Mouse (Mus musculus) kidney, adult 2 months (tissue): Measurements from ENCODE around the gene Qprt.

ENCODE experiments used
- CTCF ChIP-seq: fragments of 200-500 bp; conservative IDR thresholded peaks from 2 replicates; pipeline ENCODE4 v1.5.1; 2011; ENCODE audit warnings: low read depth, mild to moderate bottlenecking, control low read depth, low read length, moderate library complexity, mixed read lengths; ENCODE audit not compliant: insufficient read depth, insufficient read length
- POLR2A ChIP-seq: fragments of 200-500 bp; IDR thresholded peaks from one replicate; pipeline ENCODE4 v1.6.1; 2011; ENCODE audit warnings: low read depth, low read length, control low read depth

DNA sequence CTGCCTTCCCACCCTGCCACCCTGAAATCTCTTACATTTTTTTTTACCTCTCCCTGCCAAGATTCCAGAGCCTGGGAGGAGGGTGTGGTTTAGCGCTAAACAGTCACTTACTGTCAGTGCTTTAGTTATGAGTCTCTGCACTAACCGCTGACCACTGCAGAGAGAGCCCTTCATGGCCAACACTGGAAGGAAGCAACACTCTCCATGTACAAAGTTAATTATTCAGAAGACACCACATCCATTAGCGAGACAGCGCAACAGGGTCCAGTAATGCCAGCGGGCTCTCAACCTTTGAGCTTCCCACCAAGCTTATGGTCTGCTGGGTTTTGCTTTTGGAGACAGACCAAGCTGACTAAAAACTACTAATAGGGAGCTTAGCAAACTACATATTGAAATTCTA, 45.8 kb downstream of the Qprt start:
- TF ChIP-seq CTCF = no peak
- no peak for TF ChIP-seq POLR2A
